Mouse (Mus musculus) MN1 (cell line): Measurements from ENCODE around the gene Picalm.
A peak's percentile ranks its signal among the peaks of the same experiment; 100 is the strongest.
"Not testable (repeated sequence)": the region's sequence is repeated elsewhere in the genome, so short reads cannot be mapped to it uniquely, and the experiment has no call there.

Source experiments
- DNase-seq: peaks from one replicate; pipeline ENCODE4 v3.0.0-alpha.2; 2016; ENCODE audit warnings: low spot score

Picalm gene

DNA sequence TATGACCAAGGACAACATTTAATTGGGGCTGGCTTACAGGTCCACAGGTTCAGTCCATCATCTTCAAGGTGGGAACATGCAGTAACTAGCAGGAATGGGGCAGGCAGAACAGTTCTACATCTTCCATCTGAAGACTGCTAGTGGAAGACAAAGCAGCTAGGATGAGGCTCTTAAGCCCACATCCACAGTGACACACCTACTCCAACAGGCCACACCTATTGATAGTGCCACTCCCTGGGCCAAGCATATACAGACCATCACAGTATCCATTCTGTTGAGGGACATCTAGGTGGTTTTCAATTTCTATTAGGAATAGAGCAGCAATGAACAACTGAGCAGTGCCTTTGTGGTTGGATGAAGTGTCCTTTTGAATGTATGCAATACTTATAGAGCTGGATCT, 80.9 kb downstream of the Picalm start:
- DNase-seq = no peak

DNA sequence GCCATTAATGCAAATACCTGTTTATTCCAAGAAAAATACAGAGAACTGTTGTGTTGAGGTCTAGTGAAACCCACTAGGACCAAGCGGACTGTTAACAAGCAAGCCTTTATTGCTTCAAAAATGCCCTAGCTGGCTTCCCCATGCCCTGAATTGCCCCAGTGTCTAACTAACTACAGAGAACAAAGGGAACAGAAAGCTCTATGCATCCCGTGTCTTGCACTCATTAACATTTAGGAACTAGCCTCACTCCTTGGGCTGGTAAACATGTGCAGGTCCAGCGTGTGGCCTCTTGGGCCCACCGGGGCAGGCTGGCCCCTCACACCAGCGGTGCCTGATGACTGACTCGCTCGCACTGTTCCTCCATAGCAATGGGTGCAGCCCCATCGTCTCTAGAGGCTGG, 86.5 kb downstream of the Picalm start:
- DNase-seq = no peak

DNA sequence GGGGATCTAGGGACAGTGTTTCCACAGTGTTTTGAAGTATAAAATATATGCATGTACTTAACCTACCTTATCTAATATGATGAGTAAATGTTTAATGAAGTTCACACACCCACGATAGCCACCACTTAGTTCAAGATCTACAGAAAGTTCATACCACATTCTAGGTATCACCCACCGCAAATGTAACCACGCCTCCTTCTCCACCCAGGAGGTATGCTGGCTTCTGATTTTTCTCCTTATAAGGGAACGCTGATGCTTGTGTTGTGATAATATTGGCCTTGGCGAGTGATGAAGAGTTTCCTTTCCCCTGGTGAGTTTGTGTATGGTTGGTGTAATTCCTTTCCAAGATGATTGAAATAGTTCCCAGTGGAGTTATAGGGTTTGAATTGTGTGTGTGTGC, 88.1 kb downstream of the Picalm start:
- DNase-seq = no peak

DNA sequence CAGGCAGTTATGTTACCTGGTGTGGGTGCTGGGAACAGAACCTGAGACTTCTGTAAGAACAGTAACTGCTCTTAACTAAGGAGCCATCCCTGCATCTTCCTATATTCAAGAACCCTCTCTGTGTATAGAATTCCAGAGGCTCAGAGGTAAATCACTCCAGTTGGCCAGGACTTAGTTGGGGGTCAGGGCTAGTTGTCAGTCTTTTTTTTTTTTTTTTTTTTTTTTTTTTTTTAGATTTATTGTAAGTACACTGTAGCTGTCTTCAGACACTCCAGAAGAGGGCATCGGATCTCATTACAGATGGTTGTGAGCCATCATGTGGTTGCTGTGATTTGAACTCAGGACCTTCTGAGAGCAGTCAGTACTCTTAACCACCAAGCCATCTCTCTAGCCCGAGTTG, 91.5 kb downstream of the Picalm start:
- DNase-seq = no peak

DNA sequence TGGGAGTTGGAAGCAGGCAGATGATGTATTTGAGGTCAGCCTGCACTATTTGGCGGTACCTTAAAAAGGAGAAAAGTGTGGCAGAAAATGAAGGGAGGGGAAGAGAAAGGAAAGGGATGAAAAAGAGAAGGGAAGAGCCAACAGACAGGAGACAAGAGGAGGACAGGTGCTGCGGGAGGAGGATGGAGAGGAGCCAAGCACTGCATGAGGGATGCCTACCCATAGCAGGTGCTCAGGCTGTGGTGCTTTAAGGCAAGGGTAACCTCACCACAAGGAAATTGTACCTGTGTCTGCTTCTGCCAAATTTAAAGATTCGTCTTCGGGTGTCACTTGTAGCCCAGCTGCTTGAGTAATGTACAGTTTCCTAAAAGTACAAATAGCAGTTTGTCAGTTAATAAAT, 98.1 kb downstream of the Picalm start:
- DNase-seq = no peak

DNA sequence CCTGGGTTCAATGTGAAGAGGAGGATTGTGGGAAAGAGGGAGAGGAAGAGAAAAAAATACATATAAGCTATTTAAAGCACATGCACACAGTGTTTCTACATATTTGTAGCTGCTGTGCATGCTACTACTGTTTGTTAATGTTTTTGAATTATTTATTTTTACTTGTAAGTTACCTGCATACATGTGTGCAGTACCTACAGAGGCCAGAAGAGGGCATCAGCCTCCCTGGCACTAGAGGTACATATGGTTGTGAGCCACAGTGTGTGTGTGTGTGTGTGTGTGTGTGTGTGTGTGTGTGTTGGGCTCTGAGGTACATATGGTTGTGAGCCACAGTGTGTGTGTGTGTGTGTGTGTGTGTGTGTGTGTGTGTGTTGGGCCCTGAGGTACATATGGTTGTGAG, 98.9 kb downstream of the Picalm start:
- not testable (repeated sequence) for DNase-seq

DNA sequence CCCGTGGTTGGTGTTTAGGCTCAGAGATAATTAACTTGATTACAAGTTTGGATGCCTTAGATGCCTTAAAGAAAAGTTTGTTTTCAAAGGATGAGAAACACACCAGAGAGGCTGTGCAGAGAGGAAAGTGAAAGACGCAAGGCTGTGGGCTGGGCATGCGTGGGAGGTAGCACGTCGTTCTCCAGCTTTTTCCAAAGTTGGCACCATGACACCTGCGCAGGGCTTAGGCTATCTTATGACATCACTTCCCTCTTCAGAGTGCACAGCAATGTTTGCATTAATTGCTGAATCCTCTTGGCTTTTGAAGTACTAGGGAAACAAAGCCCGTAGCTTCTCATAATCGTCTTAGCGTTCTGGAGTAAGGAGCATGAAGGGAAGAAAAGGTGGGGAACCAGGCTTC, 101.4 kb downstream of the Picalm start:
- no peak for DNase-seq

DNA sequence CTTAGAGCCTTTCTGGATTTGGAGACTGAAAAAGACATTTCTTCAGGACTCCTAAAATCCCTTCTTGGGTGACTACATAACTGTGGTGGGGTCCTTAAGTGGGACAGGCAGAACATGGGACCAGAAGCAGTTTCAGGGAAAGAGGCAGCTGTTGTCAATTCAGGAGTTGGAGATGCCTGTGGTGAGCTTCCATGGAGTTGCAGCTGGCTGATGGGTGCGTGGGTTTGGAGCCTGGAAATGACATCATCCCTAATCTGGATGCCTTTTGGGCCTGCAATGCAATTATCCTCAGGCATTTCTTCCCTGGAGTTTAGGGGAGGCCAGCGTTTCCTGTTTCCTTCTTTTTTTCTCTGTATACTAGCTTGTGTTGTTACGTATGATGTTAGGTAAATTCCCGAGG, 103.9 kb downstream of the Picalm start:
- peak; percentile 43 for DNase-seq

DNA sequence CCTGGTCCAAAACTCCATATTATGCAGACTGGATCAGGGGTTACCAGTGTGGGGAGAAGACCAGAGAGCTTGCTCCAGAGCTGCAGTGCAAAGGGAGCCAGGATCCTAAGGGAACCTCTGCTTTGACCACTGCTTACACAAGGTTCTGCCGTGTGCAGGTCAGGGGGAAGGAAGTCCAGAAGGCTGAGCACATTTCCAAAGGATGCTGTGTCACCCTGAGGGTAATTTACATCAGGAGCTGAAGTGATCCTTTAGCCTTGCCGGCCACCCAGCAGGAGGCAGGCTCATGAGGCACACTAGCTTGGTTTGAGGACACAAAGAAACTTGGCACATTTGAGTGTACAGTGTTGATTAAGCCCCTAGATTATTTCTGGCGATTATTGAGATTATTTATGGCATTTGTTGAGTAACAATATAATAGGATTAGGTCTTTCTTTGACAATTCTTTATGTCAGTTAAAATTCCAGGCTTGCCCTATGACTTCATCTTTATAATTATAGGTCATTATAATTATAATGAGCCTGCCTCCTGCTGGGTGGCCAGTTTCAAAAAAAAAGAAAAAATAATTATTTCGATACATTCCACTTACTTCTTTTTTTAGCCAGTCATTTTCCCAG, 106.4 kb downstream of the Picalm start:
- DNase-seq = no peak

DNA sequence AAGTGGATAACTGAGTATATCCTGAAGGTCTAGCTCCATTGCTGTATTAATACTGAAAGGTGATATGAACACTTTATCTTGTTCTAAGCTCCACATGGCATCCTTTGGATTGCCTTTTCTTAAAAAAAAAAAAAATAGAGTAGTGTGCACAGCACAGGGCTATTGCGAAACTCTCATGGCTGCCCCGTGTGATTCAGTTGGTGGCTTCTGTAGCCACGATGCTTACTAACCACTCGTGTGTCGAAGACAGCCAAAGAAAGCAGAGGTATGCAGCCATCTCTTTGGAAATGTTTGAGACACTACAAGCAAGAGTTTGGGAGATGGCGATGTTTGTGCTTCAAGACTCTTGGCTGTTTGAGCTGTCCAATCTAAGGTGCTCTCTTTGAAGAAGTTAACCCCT, 113.1 kb downstream of the Picalm start:
- no peak for DNase-seq

DNA sequence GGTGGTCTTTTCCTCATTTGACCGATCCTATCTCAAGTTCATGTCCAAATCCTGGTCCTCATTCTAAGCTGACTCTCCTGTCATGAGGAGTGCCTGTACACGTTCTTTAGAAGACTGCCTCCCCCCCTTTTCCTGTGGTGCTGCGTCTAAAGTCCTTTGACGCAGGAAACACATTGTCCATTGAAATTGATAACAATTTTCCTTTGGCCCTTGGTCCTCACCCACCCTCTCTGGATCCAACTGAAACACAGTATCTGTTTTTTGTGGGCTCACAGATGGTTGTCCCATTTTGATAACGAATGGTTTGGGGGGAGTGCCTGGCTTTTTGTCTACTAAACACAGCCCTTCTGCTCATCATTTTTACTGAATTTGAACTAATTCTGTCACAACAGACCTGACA, 113.6 kb downstream of the Picalm start:
- DNase-seq = no peak

DNA sequence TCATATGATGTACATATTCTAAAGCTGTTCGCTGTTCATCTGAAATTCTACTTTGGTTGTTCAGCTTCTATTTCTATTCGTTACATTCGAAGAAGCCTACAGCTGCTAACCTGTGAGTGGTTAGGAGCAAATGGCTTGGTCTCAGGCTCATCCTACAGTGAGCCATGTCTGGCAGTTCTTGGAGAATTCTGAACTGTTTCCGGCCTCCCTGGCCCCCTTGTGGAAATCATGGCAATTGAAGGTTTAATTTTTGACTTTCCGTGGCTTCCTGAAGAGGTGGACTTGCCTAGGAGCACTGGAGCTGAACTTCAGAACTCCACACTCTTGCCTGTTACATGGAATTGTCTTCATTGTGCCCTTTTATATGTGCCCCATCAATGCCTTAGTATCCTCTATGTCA, 122.9 kb downstream of the Picalm start:
- no peak for DNase-seq

DNA sequence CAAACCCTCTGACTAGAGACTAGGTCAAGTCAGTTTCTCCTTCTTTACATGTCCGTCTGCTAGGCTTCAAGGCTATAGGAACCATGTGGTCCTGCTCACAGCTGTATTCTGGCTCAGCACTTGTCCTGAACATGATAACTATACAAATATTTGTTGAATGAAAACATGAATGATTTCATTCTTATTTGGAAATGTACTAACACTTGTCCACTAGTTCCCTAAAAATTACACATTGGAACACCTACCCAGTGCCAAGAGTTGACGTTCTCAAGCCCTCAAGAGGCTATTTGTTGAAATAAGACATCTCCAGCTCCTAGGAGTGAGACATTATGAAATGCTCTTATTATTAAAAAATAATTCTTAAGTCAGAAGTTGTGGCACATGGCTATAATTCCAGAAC, 128.7 kb downstream of the Picalm start:
- no peak for DNase-seq

DNA sequence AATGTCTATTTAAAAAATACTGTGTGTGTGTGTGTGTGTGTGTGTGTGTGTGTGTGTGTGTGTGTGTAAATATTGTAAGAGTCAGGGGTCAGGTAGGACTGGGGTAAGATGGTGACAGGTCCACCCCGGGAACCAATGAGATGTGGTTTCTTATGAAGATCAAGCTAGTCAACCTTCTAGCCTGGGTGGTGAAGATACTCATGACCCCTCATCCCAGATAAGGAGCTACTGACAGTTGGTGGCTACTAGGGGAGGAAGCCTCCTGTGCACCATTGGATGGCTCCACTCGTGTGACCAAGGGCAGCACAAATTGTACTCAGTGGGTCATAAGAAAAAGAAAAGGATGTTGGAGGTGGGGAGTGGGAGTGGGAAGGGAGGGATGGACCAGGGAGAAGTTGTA, 129.9 kb downstream of the Picalm start:
- no peak for DNase-seq

DNA sequence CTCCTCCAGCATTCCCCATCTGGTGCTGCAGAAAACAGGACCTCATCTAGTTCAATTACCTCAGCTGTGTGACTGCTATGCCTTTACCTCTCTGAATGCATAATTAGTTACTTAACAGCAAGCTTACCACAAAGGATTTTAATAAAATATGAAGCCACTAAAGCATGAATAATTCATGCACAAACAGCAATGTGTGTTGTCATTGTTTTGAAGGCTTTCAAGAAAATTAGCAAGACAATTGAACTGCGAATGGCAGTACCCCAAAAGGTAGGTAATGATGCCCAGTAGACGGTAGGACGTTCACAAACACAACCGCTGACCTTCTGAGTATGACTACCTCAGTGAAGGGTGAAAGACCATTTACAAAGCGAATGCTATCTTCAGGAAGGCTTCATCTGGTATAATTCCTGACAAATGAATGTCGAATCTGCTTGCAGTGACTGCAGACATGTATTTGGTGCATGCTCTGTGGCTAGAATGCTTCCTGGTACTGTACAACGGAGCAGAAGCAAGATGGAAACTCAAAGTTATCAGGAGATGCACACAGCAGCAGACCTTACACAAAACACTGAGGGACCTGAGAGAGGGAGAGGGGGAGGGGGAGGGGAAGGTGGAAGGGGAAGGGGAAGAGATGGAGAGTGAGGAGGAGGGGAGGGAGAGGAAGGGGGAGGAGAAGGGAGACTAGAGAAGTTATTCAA, 132.0 kb downstream of the Picalm start:
- DNase-seq = no peak
